Mouse (Mus musculus): ENCODE measurements around the gene Foxf2.
A peak's percentile ranks its signal among the peaks of the same experiment; 100 is the strongest.

Foxf2 gene

DNA sequence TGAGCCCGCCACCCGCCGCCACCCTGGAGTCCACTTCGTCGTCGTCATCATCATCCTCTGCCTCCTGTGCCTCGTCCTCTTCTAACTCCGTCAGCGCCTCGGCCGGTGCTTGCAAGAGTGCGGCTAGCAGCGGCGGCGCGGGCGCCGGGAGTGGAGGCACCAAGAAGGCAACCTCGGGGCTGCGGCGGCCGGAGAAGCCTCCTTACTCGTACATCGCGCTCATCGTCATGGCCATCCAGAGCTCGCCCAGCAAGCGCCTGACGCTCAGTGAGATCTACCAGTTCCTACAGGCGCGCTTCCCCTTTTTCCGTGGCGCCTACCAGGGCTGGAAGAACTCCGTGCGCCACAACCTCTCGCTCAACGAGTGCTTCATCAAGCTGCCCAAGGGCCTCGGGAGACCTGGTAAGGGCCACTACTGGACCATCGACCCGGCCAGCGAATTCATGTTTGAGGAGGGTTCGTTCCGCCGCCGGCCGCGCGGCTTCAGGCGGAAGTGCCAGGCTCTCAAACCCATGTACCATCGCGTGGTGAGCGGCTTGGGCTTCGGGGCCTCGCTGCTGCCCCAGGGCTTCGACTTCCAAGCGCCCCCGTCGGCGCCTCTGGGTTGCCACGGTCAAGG, 676 bp downstream of the Foxf2 start:
- DNase-seq = peak; percentile 57 to 58

GRCm38 (mm10) chr13:31626991-31627625, 1.5 kb downstream of the Foxf2 start:
- peak in 1 of 2 experiments; percentile 26 for DNase-seq

DNA sequence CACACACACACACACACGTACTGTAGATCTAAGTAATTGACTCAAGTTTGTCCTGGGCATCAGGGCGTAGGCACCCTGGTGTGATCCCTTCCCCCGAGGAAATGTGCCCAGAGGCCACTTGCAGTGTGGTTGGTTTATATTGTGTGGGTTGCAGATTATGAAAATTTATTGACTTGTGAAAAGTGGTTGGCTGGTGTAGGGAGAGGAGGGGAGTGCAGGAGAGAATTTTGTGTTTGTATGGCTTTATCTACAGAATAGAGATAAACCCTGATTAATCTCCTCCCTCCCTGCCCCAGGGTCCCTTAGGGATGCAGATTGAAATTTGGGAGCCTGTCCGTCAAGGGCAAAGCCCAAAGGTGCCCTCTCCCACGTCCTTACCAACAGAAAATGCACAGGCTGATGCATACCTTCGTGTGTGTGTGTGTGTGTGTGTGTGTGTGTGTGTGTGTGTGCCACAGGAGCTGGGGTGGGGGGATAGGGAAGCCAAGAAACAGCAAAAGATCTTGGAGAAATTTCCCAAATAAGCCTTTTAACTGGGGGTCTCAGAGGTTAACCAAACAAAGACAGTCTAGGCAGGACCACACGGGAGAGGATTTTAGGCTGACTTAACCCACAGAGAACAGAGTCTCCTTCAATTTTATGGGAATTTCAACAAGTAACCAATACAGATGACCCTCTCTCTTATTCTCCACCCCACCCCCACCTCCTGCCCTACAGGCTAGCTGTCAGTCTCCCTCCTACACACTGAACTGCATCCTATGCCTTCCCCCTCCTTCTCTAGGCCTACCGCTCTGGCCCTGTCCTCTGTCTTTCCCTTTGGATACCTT, 2.5 kb downstream of the Foxf2 start:
- peak in 1 of 2 experiments; percentile 14 for DNase-seq

- DNase-seq = peak in 1 of 2 experiments; percentile 19
Measured at GRCm38 (mm10) chr13:31628691-31629180, 3.1 kb downstream of the Foxf2 start.

DNA sequence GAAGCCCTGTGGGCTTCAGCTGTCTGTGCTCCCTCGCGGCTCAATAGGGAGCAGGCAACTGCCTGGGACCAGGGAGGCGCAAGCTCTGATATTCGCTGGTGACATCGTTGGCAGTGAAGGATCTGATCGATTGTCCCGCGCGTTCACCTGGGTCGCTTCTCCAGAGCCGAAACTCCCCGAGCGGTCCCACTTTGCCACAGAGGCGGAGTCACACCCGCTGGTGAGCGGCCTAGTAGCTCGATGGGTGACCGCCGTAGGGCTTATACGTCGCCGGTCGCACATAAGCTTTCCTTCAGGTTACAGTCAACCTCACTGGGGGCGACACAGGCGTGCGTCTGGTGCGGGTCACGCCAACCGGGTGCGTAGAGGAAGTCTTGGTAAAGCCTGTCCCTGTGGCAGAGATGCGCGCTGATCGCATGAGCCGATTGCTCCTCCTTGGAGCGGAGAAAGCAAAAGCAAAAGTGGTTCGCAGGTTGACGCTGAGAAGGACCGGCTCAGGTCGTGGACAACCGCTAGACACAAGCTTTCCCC, 3.8 kb downstream of the Foxf2 start:
- peak in 1 of 2 experiments; percentile 45 for DNase-seq

GRCm38 (mm10) chr13:31630051-31630450, 4.4 kb downstream of the Foxf2 start:
- DNase-seq = peak in 1 of 2 experiments; percentile 15

GRCm38 (mm10) chr13:31630551-31630950, 4.9 kb downstream of the Foxf2 start:
- peak in 1 of 2 experiments; percentile 10 for DNase-seq

DNA sequence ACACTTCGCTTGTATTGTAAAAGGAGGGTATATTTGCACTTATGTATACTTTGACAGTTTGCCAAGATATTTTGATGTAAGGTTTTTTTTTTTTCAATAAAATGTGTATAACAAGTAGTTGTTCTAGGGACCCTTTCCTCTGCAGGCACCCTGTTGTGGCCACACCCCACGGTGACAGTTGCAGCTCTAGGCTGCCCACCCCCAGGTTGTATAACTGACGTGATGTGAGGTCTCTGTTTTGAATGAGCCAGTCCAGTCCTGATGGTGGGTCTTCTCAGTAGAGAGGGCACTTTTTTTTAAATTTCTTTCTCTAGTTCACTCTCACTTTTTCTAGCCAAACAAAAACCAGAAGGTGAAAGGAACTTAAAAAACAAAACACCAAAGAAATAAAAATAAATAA, 5.7 kb downstream of the Foxf2 start:
- DNase-seq = no peak

DNA sequence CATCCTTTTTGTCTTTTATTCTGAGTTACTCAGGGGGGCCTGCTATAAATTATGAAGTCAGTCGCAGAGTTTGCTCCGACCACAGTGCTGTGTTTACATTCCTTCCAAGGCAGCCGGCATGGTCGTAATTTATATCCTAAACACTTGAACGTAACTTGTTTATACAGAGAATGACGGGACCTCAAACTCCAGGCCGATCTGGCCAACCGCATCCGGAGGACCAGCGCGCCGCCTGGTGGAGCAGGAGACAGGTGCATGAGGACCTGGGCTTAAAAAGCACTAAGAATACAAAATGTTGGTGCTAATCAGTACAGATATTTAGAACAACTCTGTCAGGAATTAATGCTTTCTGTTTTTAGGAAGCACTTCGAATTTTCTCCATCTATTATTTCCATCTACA, 6.8 kb downstream of the Foxf2 start:
- DNase-seq = peak; percentile 88 to 89

DNA sequence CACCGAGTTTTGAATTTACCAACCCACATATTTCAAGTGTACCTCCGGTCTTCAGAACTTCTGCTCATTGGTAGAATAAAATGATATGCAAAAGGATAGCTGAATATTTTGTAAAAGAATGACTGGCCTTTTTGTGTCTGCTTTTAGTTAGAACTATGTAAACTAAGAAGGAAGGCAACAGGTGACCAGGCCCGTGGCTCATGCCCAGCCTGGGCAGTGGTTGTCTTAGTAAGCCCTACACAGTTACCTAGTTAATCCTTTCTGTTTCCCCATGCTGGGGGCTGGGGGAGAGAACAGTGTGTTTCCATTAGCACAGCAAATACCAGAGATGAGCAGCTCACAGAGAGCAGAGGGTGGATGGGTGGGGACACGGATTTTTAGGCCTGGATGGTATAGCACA, 7.6 kb downstream of the Foxf2 start:
- no peak for DNase-seq

DNA sequence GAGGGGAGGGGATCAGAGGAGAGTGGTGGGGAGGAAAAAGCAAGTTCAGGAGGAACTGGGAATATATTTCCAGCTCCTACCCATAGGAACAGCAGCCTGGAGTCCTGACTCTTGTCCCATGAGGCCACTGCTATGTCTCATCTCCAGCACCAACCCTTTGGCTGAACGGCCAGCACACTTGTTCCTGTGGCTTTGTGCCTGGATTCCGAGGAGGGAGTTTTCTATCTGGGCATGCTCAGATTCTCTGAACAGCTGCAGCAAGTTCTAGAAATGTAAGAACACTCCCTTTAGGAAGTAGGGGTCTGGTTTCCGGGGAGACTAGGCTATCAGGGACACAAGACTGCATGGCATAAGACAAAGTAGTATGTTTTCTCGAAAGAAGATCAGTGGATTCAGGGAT, 9.9 kb downstream of the Foxf2 start:
- no peak for DNase-seq

GRCm38 (mm10) chr13:31641517-31641916, 15.9 kb downstream of the Foxf2 start:
- DNase-seq = no peak

GRCm38 (mm10) chr13:31652131-31652745, 26.6 kb downstream of the Foxf2 start:
- no peak for DNase-seq

DNA sequence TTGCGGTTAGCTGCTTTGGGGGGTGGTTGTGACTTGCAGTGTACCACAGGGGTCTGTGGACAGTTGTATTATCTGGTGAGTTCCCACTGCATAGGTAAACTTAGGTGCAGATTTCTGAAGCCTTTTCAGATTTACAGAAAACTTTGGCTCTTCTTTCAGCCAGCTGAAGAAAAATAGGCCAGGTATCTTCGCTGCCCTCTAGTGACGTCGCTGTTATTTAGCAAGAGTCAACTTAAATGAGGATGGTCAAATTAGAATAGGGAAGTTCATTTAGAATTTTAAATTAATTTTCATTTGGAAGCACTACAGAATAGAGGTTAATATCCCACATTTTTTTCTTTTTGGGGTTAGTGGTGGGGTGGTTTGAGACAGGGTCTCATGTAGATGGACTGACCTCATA, 30.6 kb downstream of the Foxf2 start:
- peak; percentile 26 for DNase-seq

DNA sequence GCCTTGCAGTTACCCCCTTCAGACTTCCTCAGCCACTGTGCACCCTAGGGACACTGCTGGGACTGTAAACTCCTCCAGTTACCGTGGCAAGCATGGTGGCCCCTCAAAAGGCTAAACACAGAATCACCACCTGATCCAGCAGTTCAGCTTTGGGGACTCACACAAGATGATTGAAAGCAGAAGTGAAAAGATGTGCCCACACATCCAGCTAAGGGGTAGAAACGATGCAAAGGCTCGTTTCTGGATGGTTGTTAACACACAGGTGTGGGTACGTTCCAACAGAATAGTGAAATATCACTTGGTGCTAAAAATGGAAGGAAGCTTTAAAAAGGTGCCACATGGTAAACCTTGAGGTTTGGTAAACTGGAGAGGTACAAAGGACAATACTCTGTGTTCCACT, 32.6 kb downstream of the Foxf2 start:
- no peak for DNase-seq

- peak; percentile 76 to 80 for DNase-seq
Measured at GRCm38 (mm10) chr13:31658963-31659362, 33.3 kb downstream of the Foxf2 start.

GRCm38 (mm10) chr13:31661211-31661610, 35.6 kb downstream of the Foxf2 start:
- DNase-seq = no peak

GRCm38 (mm10) chr13:31665376-31665775, 39.8 kb downstream of the Foxf2 start:
- no peak for DNase-seq

DNA sequence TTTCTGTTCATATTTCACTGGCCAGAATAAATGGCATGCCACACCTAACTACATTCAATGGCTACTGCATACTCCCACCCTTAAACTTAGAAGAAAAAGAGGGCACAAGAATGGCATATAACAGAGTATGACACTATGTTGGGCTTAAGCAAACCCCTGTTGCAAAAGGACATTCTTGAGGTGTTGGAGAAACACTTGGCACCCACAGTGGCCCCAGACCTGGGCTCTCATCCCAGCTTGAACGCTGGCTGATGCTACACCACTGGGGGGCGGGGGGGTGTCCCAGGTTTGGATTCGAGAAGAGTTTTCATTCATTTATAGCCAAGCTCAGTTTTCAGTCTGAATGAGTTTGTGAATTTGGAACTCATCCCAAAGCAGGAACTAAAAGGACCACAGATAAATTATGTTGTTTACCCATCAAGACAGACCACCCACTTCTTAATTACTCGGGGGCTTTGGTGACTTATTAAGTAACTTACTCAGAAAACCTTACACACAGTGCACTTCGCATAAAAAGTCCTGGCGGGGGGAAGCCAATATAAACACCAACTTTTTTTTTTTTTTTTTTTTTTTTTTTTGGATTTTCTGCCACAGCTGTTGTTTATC, 42.4 kb downstream of the Foxf2 start:
- DNase-seq = no peak

- no peak for DNase-seq
Measured at GRCm38 (mm10) chr13:31672093-31672492, 46.5 kb downstream of the Foxf2 start.
